Mouse (Mus musculus) CD4-positive, CD25-positive, alpha-beta regulatory T cell, adult 2 months (primary cell): Measurements from ENCODE around the gene Boc.

ENCODE experiments used
- DNase-seq: peaks from one replicate; pipeline ENCODE4 v3.0.0-alpha.2; 2012; ENCODE audit warnings: low read depth, low spot score

Boc gene

GRCm38 (mm10) chr16:44527218-44527905 lies 31.3 kb downstream of the Boc start:
- no peak for DNase-seq

GRCm38 (mm10) chr16:44526689-44527088 lies 32.0 kb downstream of the Boc start:
- no peak for DNase-seq

GRCm38 (mm10) chr16:44526044-44526443 lies 32.7 kb downstream of the Boc start:
- no peak for DNase-seq

GRCm38 (mm10) chr16:44523595-44523994 lies 35.1 kb downstream of the Boc start:
- DNase-seq: no peak

- DNase-seq: no peak
These were observed 42.2 kb downstream of the Boc start for GRCm38 (mm10) chr16:44516498-44516897.

GRCm38 (mm10) chr16:44510521-44511213 lies 48.0 kb downstream of the Boc start:
- DNase-seq: no peak

- no peak for DNase-seq
These were observed 49.0 kb downstream of the Boc start for GRCm38 (mm10) chr16:44509458-44510344.

GRCm38 (mm10) chr16:44508772-44509171 lies 49.9 kb downstream of the Boc start:
- DNase-seq: no peak

GRCm38 (mm10) chr16:44508025-44508424 lies 50.7 kb downstream of the Boc start:
- DNase-seq: peak; percentile 13

GRCm38 (mm10) chr16:44507027-44507929 lies 51.4 kb downstream of the Boc start:
- DNase-seq: no peak

- DNase-seq: no peak
These were observed 53.5 kb downstream of the Boc start for GRCm38 (mm10) chr16:44505243-44505642.

GRCm38 (mm10) chr16:44502895-44503575 lies 55.7 kb downstream of the Boc start:
- peak; percentile 30 for DNase-seq

GRCm38 (mm10) chr16:44502325-44502724 lies 56.4 kb downstream of the Boc start:
- no peak for DNase-seq

- DNase-seq: no peak
These were observed 56.9 kb downstream of the Boc start for GRCm38 (mm10) chr16:44501783-44502182.

- DNase-seq: no peak
These were observed 60.2 kb downstream of the Boc start for GRCm38 (mm10) chr16:44498447-44498846.

- peak; percentile 66 for DNase-seq
These were observed 61.7 kb downstream of the Boc start for GRCm38 (mm10) chr16:44496971-44497464.

- peak; percentile 30 for DNase-seq
These were observed 64.1 kb downstream of the Boc start for GRCm38 (mm10) chr16:44494441-44495108.

- no peak for DNase-seq
These were observed 64.8 kb downstream of the Boc start for GRCm38 (mm10) chr16:44493868-44494267.

- no peak for DNase-seq
These were observed 66.0 kb downstream of the Boc start for GRCm38 (mm10) chr16:44492706-44493105.

GRCm38 (mm10) chr16:44492151-44492550 lies 66.5 kb downstream of the Boc start:
- DNase-seq: no peak
